Mouse (Mus musculus) left cerebral cortex, postnatal 25 days (tissue): ENCODE measurements around the gene Prm1. TPM values are rescaled to one million over a fixed set of nuclear protein-coding genes. Genes with fewer than 3 reads are reported as not detected.
A peak's percentile ranks its signal among the peaks of the same experiment; 100 is the strongest.
"Not testable (repeated sequence)": the region's sequence is repeated elsewhere in the genome, so short reads cannot be mapped to it uniquely, and the experiment has no call there.

Source experiments
- DNase-seq, 2 experiments: peaks; one replicate each; pipeline ENCODE4 v3.0.0; 2022; ENCODE audit warnings: low spot score in 2 of 2, mixed read lengths in 1 of 2
- intact Hi-C: fragments of 180-260 bp; cut with DNase I; formaldehyde crosslinking; loops from one replicate; pipeline ENCODE4 v1.15.1; 2025
- total RNA-seq, 2 experiments: library from RNA; stranded (reverse); gene quantifications; 2 replicates each; pipeline ENCODE4 v1.2.3; 2021

The Prm1 gene
- total RNA-seq, 2 experiments from 2014 or later = not detected

GRCm38 (mm10) chr16:10827766-10828460 lies 22.3 kb upstream of the Prm1 start:
- intact Hi-C loops = no loop called here
- DNase-seq = no peak

GRCm38 (mm10) chr16:10827269-10827668 lies 21.6 kb upstream of the Prm1 start:
- no peak for DNase-seq
- intact Hi-C loops = no loop called here

DNA sequence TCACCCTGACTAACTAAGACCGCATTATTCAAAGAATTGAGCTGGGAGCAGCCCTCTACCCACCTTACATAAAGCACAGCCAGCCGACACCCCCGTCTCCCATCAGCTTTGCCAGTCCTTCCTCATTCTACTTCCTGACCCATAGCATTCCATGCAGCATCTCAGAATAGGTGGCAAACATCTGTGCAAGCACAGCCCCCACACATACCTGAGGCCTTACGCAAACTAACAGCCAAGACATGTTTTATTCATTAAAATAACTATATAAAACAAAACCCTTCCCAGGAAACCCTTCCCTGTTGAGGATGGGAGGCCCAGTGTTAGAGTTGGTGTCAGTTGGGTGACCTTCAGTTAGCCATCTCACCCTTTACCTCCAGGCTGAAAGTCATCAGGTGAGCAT lies 20.2 kb upstream of the Prm1 start:
- no peak for DNase-seq

DNA sequence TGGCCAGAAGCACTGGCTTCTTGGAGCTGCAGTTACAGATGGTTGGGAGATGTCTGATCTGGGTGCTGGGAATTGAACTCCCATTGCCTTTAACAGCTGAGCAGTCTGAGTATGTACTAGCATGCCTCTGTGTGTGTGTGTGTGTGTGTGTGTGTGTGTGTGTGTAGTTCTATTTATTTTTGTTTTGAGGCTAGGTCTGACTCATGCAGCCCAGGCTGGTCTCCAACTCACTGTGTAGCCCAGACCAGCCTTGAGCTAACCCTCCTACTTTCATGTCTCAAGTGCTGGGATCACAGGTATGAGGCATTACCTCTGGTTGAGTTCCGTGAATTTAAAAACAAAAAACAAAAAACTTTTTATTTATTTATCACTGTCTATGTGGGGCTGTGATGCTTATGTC lies 18.9 kb upstream of the Prm1 start:
- DNase-seq = peak in 1 of 2 experiments; percentile 39
- intact Hi-C loops = no loop called here

More for the DNA sequence above, 20.2 kb upstream of the Prm1 start:
- intact Hi-C loops = no loop called here

DNA sequence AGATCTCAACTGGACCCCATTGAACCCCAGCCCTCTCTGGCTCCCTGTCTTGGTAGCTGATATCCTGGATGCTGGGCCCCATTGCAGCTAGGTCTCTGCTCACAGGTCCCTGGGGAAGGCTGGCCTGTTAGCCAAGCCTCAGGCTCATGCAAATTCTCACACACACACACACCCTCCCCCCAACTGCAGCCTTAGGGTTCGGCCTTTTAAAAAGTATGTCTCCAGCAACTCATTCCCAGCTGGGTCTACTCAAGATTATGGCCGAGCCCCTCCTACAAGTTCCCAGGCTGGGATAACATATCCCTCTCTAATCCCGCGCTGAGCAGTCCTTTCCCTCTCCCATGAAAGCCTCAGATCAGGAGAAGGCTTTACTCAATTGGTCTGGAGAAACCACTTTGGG lies 15.7 kb upstream of the Prm1 start:
- intact Hi-C loops = no loop called here
- DNase-seq = no peak

DNA sequence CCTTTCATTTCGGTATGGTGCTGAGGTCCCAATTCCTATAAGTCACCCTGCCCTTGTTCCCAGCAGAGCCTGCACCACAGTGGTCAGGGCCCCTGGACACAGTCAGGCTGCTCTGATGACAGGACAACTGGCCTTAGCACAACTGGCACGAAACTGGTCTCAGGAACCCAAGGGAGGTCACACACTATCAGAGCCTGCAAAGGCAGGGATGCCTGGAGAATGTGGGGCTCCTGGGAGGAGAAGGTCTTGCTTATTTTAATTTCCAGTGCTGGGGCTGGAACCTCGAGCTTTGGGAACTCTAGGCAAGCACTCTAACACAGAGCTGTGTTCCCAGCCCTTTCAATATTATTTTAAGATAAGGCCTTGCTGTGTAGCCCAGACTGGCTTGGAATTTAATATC lies 14.3 kb upstream of the Prm1 start:
- intact Hi-C loops = no loop called here
- no peak for DNase-seq

DNA sequence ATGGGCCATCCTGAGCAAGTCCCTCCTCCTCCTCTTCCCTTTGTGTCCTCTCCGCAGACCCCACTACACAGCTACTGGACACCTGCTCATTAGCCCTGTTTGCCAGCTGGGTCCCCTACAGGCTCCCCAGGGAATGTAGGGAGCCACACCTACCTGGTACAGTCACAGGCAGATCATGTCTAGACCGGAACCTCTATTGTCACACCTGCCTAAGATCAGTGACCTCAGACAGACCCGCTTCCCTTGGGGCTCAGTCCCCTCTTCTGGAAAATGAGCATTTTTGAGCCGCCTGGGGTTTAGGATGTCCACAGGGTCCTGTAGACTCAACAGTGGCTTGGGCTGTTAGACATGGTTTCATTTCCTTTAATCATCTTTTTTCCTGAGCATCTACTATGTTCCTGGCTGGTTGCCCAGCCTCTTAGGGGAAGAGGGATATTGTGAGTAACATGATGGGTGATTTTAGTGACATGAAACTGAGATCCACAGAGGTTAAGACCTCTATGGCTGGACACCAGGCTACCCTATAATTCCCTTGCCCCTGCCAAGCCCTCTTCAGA lies 13.0 kb upstream of the Prm1 start:
- no peak for DNase-seq
- intact Hi-C loops = no loop called here

DNA sequence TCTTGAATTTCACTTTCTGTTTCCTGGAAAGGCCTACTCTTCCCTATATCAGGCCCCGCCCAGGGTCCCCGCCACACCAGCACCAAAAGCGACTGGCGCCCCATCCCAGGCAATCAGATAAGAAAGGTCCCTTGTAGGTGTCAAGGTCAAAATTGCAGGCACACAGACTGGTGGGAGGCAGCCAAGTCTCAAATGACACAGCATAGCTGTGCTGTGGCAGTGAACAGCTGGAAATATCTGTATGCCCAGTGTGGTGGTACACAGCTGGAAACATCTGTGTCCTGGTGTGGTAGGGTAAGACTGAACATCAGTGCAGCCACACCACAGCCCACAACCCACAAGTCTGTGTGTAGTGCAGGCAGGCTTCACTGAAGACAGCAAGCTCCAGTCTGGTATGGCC lies 9.2 kb upstream of the Prm1 start:
- intact Hi-C loops = no loop called here
- no peak for DNase-seq

GRCm38 (mm10) chr16:10813726-10814125 lies 8.1 kb upstream of the Prm1 start:
- intact Hi-C loops = no loop called here

GRCm38 (mm10) chr16:10812865-10813371 lies 7.3 kb upstream of the Prm1 start, which contains the start of gene Gm11172:
Gm11172 (plus strand) TSS chr16:10812915.
- DNase-seq = no peak
- intact Hi-C loops = no loop called here

More at GRCm38 (mm10) chr16:10813726-10814125, 8.1 kb upstream of the Prm1 start:
- no peak for DNase-seq

- no peak for DNase-seq
- intact Hi-C loops = no loop called here
Observed at GRCm38 (mm10) chr16:10810376-10810775, 4.7 kb upstream of the Prm1 start.

DNA sequence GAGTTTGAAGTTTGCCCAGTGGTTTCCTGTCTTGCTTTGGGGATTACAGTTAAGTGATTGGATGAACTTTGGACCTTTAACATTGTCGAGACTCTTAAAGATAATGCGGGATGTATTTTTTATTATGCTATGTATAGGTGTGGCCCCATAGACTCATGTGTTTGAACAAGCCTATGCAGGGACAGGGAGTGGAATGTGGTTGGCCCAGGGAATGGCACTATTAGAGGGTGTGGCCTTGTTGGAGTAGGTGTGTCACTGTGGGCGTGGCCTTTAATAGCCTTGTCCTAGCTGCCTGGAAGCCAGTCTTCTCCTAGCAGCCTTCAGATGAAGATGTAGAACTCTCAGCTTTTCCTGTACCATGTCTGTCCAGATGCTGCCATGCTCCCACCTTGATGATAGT lies 3.2 kb downstream of the Prm1 start:
- DNase-seq, intact Hi-C loops: not testable (repeated sequence)

GRCm38 (mm10) chr16:10796034-10796433 lies 9.6 kb downstream of the Prm1 start, which contains the start of gene Prm2:
Prm2 (minus strand) TSS chr16:10796134.
- intact Hi-C loops = no loop called here
- no peak for DNase-seq

DNA sequence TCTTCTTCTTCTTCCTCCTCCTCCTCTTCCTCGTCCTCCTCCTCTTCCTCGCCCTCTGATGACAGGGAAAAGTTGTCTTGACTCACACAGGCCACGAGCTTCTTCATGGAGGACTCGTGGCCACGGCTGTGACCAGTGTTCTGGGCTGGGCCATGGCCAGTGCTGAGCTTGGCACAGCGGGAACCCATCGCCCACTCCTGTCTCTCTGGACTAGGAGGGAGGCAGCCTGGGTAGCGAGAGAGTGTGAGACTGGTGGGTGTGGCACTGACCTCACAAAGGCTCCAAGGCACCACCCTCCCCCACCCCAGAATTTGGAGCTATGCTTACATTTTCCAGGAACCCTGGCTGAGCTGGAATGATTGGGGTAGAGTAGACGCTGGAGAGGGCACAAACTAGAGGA lies 14.9 kb downstream of the Prm1 start, which contains the start of gene Prm3:
TSS of gene Prm3 (minus strand) at position 213 of the 400 bp plus-strand sequence.
- no peak for DNase-seq
- intact Hi-C loops = no loop called here

GRCm38 (mm10) chr16:10788866-10789265 lies 16.8 kb downstream of the Prm1 start:
- intact Hi-C loops = loop anchor here (5.0 kb wide), 3 partner anchors 127 to 202 kb away; no protein-coding TSS in a partner anchor
- no peak for DNase-seq

- no peak for DNase-seq
- intact Hi-C loops = loop anchor here (5.0 kb wide), 3 partner anchors 126 to 201 kb away; no protein-coding TSS in a partner anchor
Observed at GRCm38 (mm10) chr16:10788271-10788670, 17.4 kb downstream of the Prm1 start, which contains the start of gene Tnp2. Tnp2 (minus strand) TSS chr16:10788660.

GRCm38 (mm10) chr16:10787548-10788058 lies 18.0 kb downstream of the Prm1 start:
- DNase-seq = no peak

GRCm38 (mm10) chr16:10786782-10787547 lies 18.7 kb downstream of the Prm1 start:
- DNase-seq = no peak
- intact Hi-C loops = loop anchor here (2.0 to 5.0 kb wide), 4 partner anchors 60 to 200 kb away; no protein-coding TSS in a partner anchor

More at GRCm38 (mm10) chr16:10787548-10788058, 18.0 kb downstream of the Prm1 start:
- intact Hi-C loops = loop anchor here (2.0 to 5.0 kb wide), 4 partner anchors 59 to 200 kb away; no protein-coding TSS in a partner anchor

- DNase-seq = peak; percentile 82 to 89
- intact Hi-C loops = loop anchor here (2.0 to 5.0 kb wide), 4 partner anchors 61 to 199 kb away; no protein-coding TSS in a partner anchor
Observed at GRCm38 (mm10) chr16:10786288-10786687, 19.4 kb downstream of the Prm1 start.
